29 mouse cellular contexts compared by ENCODE assay signal in genomic region chr9:60751971-60752370, GRCm38 (mm10). TPM values are rescaled to one million over a fixed set of nuclear protein-coding genes. Genes with fewer than 3 reads are reported as not detected.
"Had no signal": no experiment of that assay in that cellular context is flagged by ENCODE, and none has a peak within 500 bp of the region (broad histone marks: within the 10 kb centered on the region; RNA-seq: fewer than 3 reads in every experiment).

No protein-coding gene starts in this region.

- ATAC-seq: forebrain, embryonic 15.5 days; forebrain, postnatal 0 days; hindbrain, embryonic 16.5 days; liver, embryonic 12.5 days had no signal

- DNase-seq: forebrain, postnatal 0 days; gastrocnemius, adult 2 months; gastrocnemius, postnatal 10 days; gastrocnemius, postnatal 25 days; heart, adult 2 months; heart, postnatal 14 days; heart, postnatal 36 days; kidney, adult 11 months; kidney, adult 2 months; kidney, adult 9 months; kidney, postnatal 14 days; kidney, postnatal 36 days; layer of hippocampus, adult 9-11 months; layer of hippocampus, postnatal 36 days; left cerebral cortex, postnatal 4 days had no signal

- H3K9me3 ChIP-seq: forebrain, embryonic 15.5 days; heart, embryonic 13.5 days; heart, embryonic 15.5 days; hindbrain, embryonic 10.5 days; hindbrain, embryonic 12.5 days; limb, embryonic 13.5 days; limb, embryonic 15.5 days had no signal

- H3K4me1 ChIP-seq: forebrain, embryonic 15.5 days; hindbrain, embryonic 10.5 days; hindbrain, embryonic 12.5 days; limb, embryonic 13.5 days; limb, embryonic 15.5 days had no signal

- H3K9ac ChIP-seq: forebrain, embryonic 15.5 days; forebrain, postnatal 0 days; heart, embryonic 13.5 days; heart, embryonic 15.5 days; hindbrain, embryonic 12.5 days; hindbrain, embryonic 14.5 days; limb, embryonic 13.5 days; limb, embryonic 15.5 days; liver, embryonic 12.5 days; liver, embryonic 14.5 days had no signal

- H3K27me3 ChIP-seq: forebrain, embryonic 15.5 days; heart, embryonic 13.5 days; heart, embryonic 15.5 days; hindbrain, embryonic 12.5 days; limb, embryonic 13.5 days; limb, embryonic 15.5 days; liver, embryonic 12.5 days had no signal

- H3K4me2 ChIP-seq: forebrain, embryonic 15.5 days; heart, embryonic 11.5 days; heart, embryonic 13.5 days; heart, embryonic 15.5 days; hindbrain, embryonic 12.5 days; hindbrain, embryonic 14.5 days; limb, embryonic 13.5 days; limb, embryonic 15.5 days; liver, embryonic 12.5 days had no signal

- H3K36me3 ChIP-seq: forebrain, embryonic 15.5 days; heart, embryonic 13.5 days; heart, embryonic 15.5 days; hindbrain, embryonic 10.5 days; hindbrain, embryonic 12.5 days; limb, embryonic 13.5 days; limb, embryonic 15.5 days; liver, embryonic 12.5 days had no signal

- H3K27ac ChIP-seq: forebrain, embryonic 15.5 days; gastrocnemius, adult 2 months; heart, adult 2 months; heart, embryonic 13.5 days; heart, embryonic 15.5 days; hindbrain, embryonic 10.5 days; hindbrain, embryonic 12.5 days; hindbrain, embryonic 14.5 days; limb, embryonic 13.5 days; limb, embryonic 15.5 days; liver, embryonic 12.5 days; liver, embryonic 14.5 days had no signal

- H3K4me3 ChIP-seq: forebrain, embryonic 15.5 days; gastrocnemius, adult 2 months; heart, adult 2 months; heart, embryonic 13.5 days; heart, embryonic 15.5 days; hindbrain, embryonic 10.5 days; hindbrain, embryonic 12.5 days; limb, embryonic 13.5 days; limb, embryonic 15.5 days; liver, embryonic 12.5 days had no signal

RNA-seq across cellular contexts. Expression of gene Larp6, which starts 39.2 kb away (rescaled TPM):
- total RNA-seq: granulocyte monocyte progenitor cell, adult 5-6 weeks; liver, adult 2 months had no signal
- polyA plus RNA-seq: liver, adult 2 months had no signal
